Mouse (Mus musculus): ENCODE data around the gene Ankrd34b. TPM values are rescaled to one million over a fixed set of nuclear protein-coding genes. Genes with fewer than 3 reads are reported as not detected.

Gene Ankrd34b
- total and polyA plus RNA-seq, 3 experiments, result not detected

DNA sequence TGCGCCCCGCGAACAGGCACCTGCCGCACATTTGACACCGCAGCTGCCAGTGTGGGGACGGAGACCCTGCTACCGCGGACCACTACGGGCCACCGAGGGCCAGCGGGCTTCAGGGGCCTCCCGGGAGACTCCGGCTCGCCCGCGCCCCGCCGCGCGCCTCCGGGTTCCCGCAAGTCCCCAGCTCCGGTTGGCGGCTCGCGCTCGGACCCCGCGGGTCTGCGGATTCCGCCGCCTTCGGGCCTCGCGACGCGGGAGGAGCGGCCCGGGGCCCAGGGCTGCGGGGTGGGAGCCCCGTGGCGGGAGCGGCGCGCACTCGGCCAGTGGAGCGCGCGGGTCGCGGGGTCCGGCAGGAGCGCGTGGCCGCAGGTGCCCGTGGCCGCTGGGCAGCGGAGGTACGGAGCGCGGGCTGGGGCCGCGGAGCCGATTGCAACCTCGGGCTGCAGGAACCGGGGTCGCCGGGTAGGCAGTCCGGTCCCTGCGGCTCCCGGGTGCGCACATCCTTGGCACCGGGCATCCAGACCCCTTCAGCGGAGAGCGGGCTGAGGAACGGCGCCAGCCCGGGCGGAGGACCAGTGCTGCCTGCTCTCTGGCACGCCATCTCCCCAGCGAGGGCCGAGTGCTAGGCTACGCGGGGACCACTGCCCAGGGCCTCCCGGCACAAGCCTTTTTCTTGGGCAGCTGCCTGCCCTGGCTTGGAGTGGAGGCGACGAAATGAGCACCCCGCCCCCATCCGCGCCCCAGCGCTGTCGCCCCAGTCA, 777 bp downstream of the Ankrd34b start:
- no peak overlapping the region for H3K9ac ChIP-seq (ENCODE audit: control insufficient read depth, low read depth, low read length, poor library complexity, severe bottlenecking)
- TF ChIP-seq SIN3A (IDR thresholded peaks at IDR 0.05; ENCODE audit: low read length), result no peak
- no peak for TF ChIP-seq ZMIZ1 (IDR thresholded peaks at IDR 0.05; ENCODE audit: low read depth, low read length)
- no peak for TF ChIP-seq UBTF (IDR thresholded peaks at IDR 0.05; ENCODE audit: borderline replicate concordance, insufficient read depth, low read depth, low read length)
- no peak overlapping the region for H3K4me3 ChIP-seq (ENCODE audit: control insufficient read depth in 1 of 2, insufficient read depth in 1 of 2, low read depth in 2 of 2, low read length in 2 of 2)
- no peaks in the 10 kb centered on the region for H3K79me2 ChIP-seq (ENCODE audit: control insufficient read depth, insufficient read depth, low read length, poor library complexity)
- H3K27ac ChIP-seq (ENCODE audit: control insufficient read depth, low read depth, low read length), result no peak overlapping the region
- no peaks in the 10 kb centered on the region for H3K9me3 ChIP-seq (replicated peaks; ENCODE audit: insufficient read depth, low read length)
- H3K27me3 ChIP-seq (ENCODE audit: control insufficient read depth in 1 of 2, insufficient read depth in 2 of 2, low read length in 2 of 2), result no peaks in the 10 kb centered on the region
- no peaks in the 10 kb centered on the region for H3K36me3 ChIP-seq (ENCODE audit: control insufficient read depth in 1 of 2, insufficient read depth in 2 of 2, low read length in 2 of 2)
- no peaks in the 10 kb centered on the region for H3K4me1 ChIP-seq (ENCODE audit: control insufficient read depth in 1 of 2, insufficient read depth in 2 of 2, low read length in 2 of 2)
- no peak for DNase-seq (ENCODE audit: low read depth, low spot score)

GRCm38 (mm10) chr13:92427351-92427855, 1.7 kb downstream of the Ankrd34b start:
- Histone ChIP-seq H3K4me1 (ENCODE audit: control insufficient read depth in 1 of 2, insufficient read depth in 2 of 2, low read length in 2 of 2) (no peaks in the 10 kb centered on the region), H3K4me3 (ENCODE audit: control insufficient read depth in 1 of 2, insufficient read depth in 1 of 2, low read depth in 2 of 2, low read length in 2 of 2) (no peak overlapping the region), H3K9ac (ENCODE audit: control insufficient read depth, low read depth, low read length, poor library complexity, severe bottlenecking) (no peak overlapping the region), H3K36me3 (ENCODE audit: control insufficient read depth in 1 of 2, insufficient read depth in 2 of 2, low read length in 2 of 2) (no peaks in the 10 kb centered on the region), H3K9me3 (replicated peaks; ENCODE audit: insufficient read depth, low read length) (no peaks in the 10 kb centered on the region), H3K27ac (ENCODE audit: control insufficient read depth, low read depth, low read length) (no peak overlapping the region), H3K79me2 (ENCODE audit: control insufficient read depth, insufficient read depth, low read length, poor library complexity) (no peaks in the 10 kb centered on the region), H3K27me3 (ENCODE audit: control insufficient read depth in 1 of 2, insufficient read depth in 2 of 2, low read length in 2 of 2) (no peaks in the 10 kb centered on the region)
- no peak for TF ChIP-seq TAL1 (IDR thresholded peaks at IDR 0.05; ENCODE audit: low read length)
- no peak for TF ChIP-seq EP300 (IDR thresholded peaks at IDR 0.05; ENCODE audit: low read depth in 1 of 2, low read length in 2 of 2)
- no peak for TF ChIP-seq JUND (IDR thresholded peaks at IDR 0.05; ENCODE audit: low read depth, low read length)
- no peak for TF ChIP-seq MAX (IDR thresholded peaks at IDR 0.05; ENCODE audit: low read length)
- no peak for TF ChIP-seq TBP (IDR thresholded peaks at IDR 0.05; ENCODE audit: low read depth, low read length)
- TF ChIP-seq NRF1 (IDR thresholded peaks at IDR 0.05; ENCODE audit: insufficient read depth, low read depth, low read length, poor library complexity, severe bottlenecking), result no peak
- TF ChIP-seq BHLHE40 (IDR thresholded peaks at IDR 0.05; ENCODE audit: borderline replicate concordance, low read depth, low read length), result no peak
- TF ChIP-seq MYC (IDR thresholded peaks at IDR 0.05; ENCODE audit: low read depth, low read length), result no peak
- no peak for TF ChIP-seq RCOR1 (IDR thresholded peaks at IDR 0.05; ENCODE audit: low read depth, low read length)
- no peak for TF ChIP-seq ZMIZ1 (IDR thresholded peaks at IDR 0.05; ENCODE audit: low read depth, low read length)
- TF ChIP-seq GATA1 (IDR thresholded peaks at IDR 0.05; ENCODE audit: low read depth, low read length), result no peak
- no peak for TF ChIP-seq MXI1 (IDR thresholded peaks at IDR 0.05; ENCODE audit: low read depth, low read length)
- TF ChIP-seq MAZ (IDR thresholded peaks at IDR 0.05; ENCODE audit: low read depth, low read length), result no peak
- no peak for TF ChIP-seq ELF1 (IDR thresholded peaks at IDR 0.05; ENCODE audit: low read depth, low read length)
- no peak for TF ChIP-seq HCFC1 (IDR thresholded peaks at IDR 0.05; ENCODE audit: low read depth, low read length)
- TF ChIP-seq POLR2A (IDR thresholded peaks at IDR 0.05; ENCODE audit: control insufficient read depth in 1 of 2, insufficient read depth in 1 of 2, low read depth in 1 of 2, low read length in 2 of 2, poor library complexity in 1 of 2), result no peak
- TF ChIP-seq ETS1 (IDR thresholded peaks at IDR 0.05; ENCODE audit: low read depth, low read length), result no peak
- TF ChIP-seq UBTF (IDR thresholded peaks at IDR 0.05; ENCODE audit: borderline replicate concordance, insufficient read depth, low read depth, low read length), result no peak
- DNase-seq (ENCODE audit: low read depth, low spot score), result no peak
